Mouse (Mus musculus): ENCODE measurements around the gene Ptprt. TPM values are rescaled to one million over a fixed set of nuclear protein-coding genes. Genes with fewer than 3 reads are reported as not detected.

Gene Ptprt
- polyA plus RNA-seq, 1 experiment from 2014 or later = 0.79 TPM

GRCm38 (mm10) chr2:161552011-161552410 lies 1108.9 kb downstream of the Ptprt start:
- no peaks in the 10 kb centered on the region for H3K9me3 ChIP-seq (ENCODE audit: low read length)
- TF ChIP-seq CTCF (IDR thresholded peaks at IDR 0.05; ENCODE audit: low read depth) (no peak), EP300 (IDR thresholded peaks at IDR 0.05; ENCODE audit: low read depth) (no peak)
- no peaks in the 10 kb centered on the region for H3K27me3 ChIP-seq (ENCODE audit: insufficient read depth, low read length)
- 68% methylated on average over 2 of the region's 2 CpGs for WGBS (ENCODE audit: insufficient replicate concordance)
- DNase-seq (no peak), ATAC-seq (no peak)
- no peak overlapping the region for H3K27ac ChIP-seq (ENCODE audit: low read depth)
- H3K4me3 ChIP-seq (ENCODE audit: low read depth, low read length) = no peak overlapping the region
- no peaks in the 10 kb centered on the region for H3K36me3 ChIP-seq (replicated peaks; ENCODE audit: insufficient read depth, low read length)
- H3K4me1 ChIP-seq (ENCODE audit: insufficient read depth) = no peaks in the 10 kb centered on the region
- H3K4me2 ChIP-seq (ENCODE audit: low read depth, low read length) = no peak overlapping the region
- H3K9ac ChIP-seq (replicated peaks) = no peak overlapping the region

- no peak overlapping the region for H3K4me2 ChIP-seq (ENCODE audit: low read depth, low read length)
- ATAC-seq = no peak
- H3K27me3 ChIP-seq (ENCODE audit: insufficient read depth, low read length) = no peaks in the 10 kb centered on the region
Observed at GRCm38 (mm10) chr2:161549577-161549976, 1111.4 kb downstream of the Ptprt start.

GRCm38 (mm10) chr2:161547318-161547717 lies 1113.6 kb downstream of the Ptprt start:
- ATAC-seq (no peak), DNase-seq (no peak)
- no peak overlapping the region for H3K9ac ChIP-seq (replicated peaks)
- no peak overlapping the region for H3K27ac ChIP-seq (ENCODE audit: low read depth)
- no peaks in the 10 kb centered on the region for H3K4me1 ChIP-seq (ENCODE audit: insufficient read depth)
- 91% methylated on average over 5 of the region's 5 CpGs for WGBS (ENCODE audit: insufficient replicate concordance)
- no peaks in the 10 kb centered on the region for H3K36me3 ChIP-seq (replicated peaks; ENCODE audit: insufficient read depth, low read length)
- no peak overlapping the region for H3K4me2 ChIP-seq (ENCODE audit: low read depth, low read length)
- H3K4me3 ChIP-seq (ENCODE audit: low read depth, low read length) = no peak overlapping the region
- no peak for TF ChIP-seq EP300 (IDR thresholded peaks at IDR 0.05; ENCODE audit: low read depth)
- TF ChIP-seq CTCF (IDR thresholded peaks at IDR 0.05; ENCODE audit: low read depth) = no peak
- H3K9me3 ChIP-seq (ENCODE audit: low read length) = no peaks in the 10 kb centered on the region
- H3K27me3 ChIP-seq (ENCODE audit: insufficient read depth, low read length) = no peaks in the 10 kb centered on the region

More at GRCm38 (mm10) chr2:161549577-161549976, 1111.4 kb downstream of the Ptprt start:
- H3K9ac ChIP-seq (replicated peaks) = no peak overlapping the region
- H3K4me1 ChIP-seq (ENCODE audit: insufficient read depth) = no peaks in the 10 kb centered on the region
- no peaks in the 10 kb centered on the region for H3K9me3 ChIP-seq (ENCODE audit: low read length)
- H3K4me3 ChIP-seq (ENCODE audit: low read depth, low read length) = no peak overlapping the region
- no peaks in the 10 kb centered on the region for H3K36me3 ChIP-seq (replicated peaks; ENCODE audit: insufficient read depth, low read length)
- H3K27ac ChIP-seq (ENCODE audit: low read depth) = no peak overlapping the region
- DNase-seq = no peak
- no peak for TF ChIP-seq EP300 (IDR thresholded peaks at IDR 0.05; ENCODE audit: low read depth)
- no peak for TF ChIP-seq CTCF (IDR thresholded peaks at IDR 0.05; ENCODE audit: low read depth)
- 47% methylated on average over 5 of the region's 5 CpGs for WGBS (ENCODE audit: insufficient replicate concordance)

GRCm38 (mm10) chr2:161545406-161545805 lies 1115.5 kb downstream of the Ptprt start:
- H3K9me3 ChIP-seq (ENCODE audit: low read length) = no peaks in the 10 kb centered on the region

GRCm38 (mm10) chr2:161534151-161534550 lies 1126.8 kb downstream of the Ptprt start:
- H3K27ac ChIP-seq (ENCODE audit: low read depth) = no peak overlapping the region
- no peaks in the 10 kb centered on the region for H3K27me3 ChIP-seq (ENCODE audit: insufficient read depth, low read length)
- no peak overlapping the region for H3K9ac ChIP-seq (replicated peaks)
- no peak overlapping the region for H3K4me2 ChIP-seq (ENCODE audit: low read depth, low read length)
- H3K36me3 ChIP-seq (replicated peaks; ENCODE audit: insufficient read depth, low read length) = no peaks in the 10 kb centered on the region
- WGBS (ENCODE audit: insufficient replicate concordance) = 78% methylated on average over 7 of the region's 7 CpGs
- no peaks in the 10 kb centered on the region for H3K4me1 ChIP-seq (ENCODE audit: insufficient read depth)
- no peaks in the 10 kb centered on the region for H3K9me3 ChIP-seq (ENCODE audit: low read length)
- TF ChIP-seq EP300 (IDR thresholded peaks at IDR 0.05; ENCODE audit: low read depth) = no peak
- no peak for TF ChIP-seq CTCF (IDR thresholded peaks at IDR 0.05; ENCODE audit: low read depth)
- ATAC-seq (no peak), DNase-seq (no peak)
- H3K4me3 ChIP-seq (ENCODE audit: low read depth, low read length) = no peak overlapping the region

More at GRCm38 (mm10) chr2:161545406-161545805, 1115.5 kb downstream of the Ptprt start:
- WGBS (ENCODE audit: insufficient replicate concordance) = 66% methylated on average over 4 of the region's 4 CpGs
- H3K4me2 ChIP-seq (ENCODE audit: low read depth, low read length) = no peak overlapping the region
- no peak overlapping the region for H3K9ac ChIP-seq (replicated peaks)
- no peak for TF ChIP-seq CTCF (IDR thresholded peaks at IDR 0.05; ENCODE audit: low read depth)
- no peak for TF ChIP-seq EP300 (IDR thresholded peaks at IDR 0.05; ENCODE audit: low read depth)
- ATAC-seq = no peak
- no peak overlapping the region for H3K4me3 ChIP-seq (ENCODE audit: low read depth, low read length)
- DNase-seq = no peak
- no peaks in the 10 kb centered on the region for H3K4me1 ChIP-seq (ENCODE audit: insufficient read depth)
- H3K36me3 ChIP-seq (replicated peaks; ENCODE audit: insufficient read depth, low read length) = no peaks in the 10 kb centered on the region
- H3K27me3 ChIP-seq (ENCODE audit: insufficient read depth, low read length) = no peaks in the 10 kb centered on the region
- H3K27ac ChIP-seq (ENCODE audit: low read depth) = no peak overlapping the region

- Histone ChIP-seq H3K27me3 (ENCODE audit: insufficient read depth, low read length) (no peaks in the 10 kb centered on the region), H3K36me3 (replicated peaks; ENCODE audit: insufficient read depth, low read length) (no peaks in the 10 kb centered on the region), H3K4me3 (ENCODE audit: low read depth, low read length) (no peak overlapping the region), H3K9me3 (ENCODE audit: low read length) (no peaks in the 10 kb centered on the region), H3K4me2 (ENCODE audit: low read depth, low read length) (no peak overlapping the region), H3K27ac (ENCODE audit: low read depth) (no peak overlapping the region), H3K4me1 (ENCODE audit: insufficient read depth) (no peaks in the 10 kb centered on the region), H3K9ac (replicated peaks) (no peak overlapping the region)
- ATAC-seq = no peak
- WGBS (ENCODE audit: insufficient replicate concordance) = 68% methylated on average over 1 of the region's 1 CpGs
- TF ChIP-seq CTCF (IDR thresholded peaks at IDR 0.05; ENCODE audit: low read depth) = no peak
- TF ChIP-seq EP300 (IDR thresholded peaks at IDR 0.05; ENCODE audit: low read depth) = no peak
- DNase-seq = no peak
Observed at GRCm38 (mm10) chr2:161527192-161527591, 1133.8 kb downstream of the Ptprt start.

GRCm38 (mm10) chr2:161519671-161520070 lies 1141.3 kb downstream of the Ptprt start:
- Histone ChIP-seq H3K27ac (ENCODE audit: low read depth) (no peak overlapping the region), H3K4me2 (ENCODE audit: low read depth, low read length) (no peak overlapping the region), H3K9me3 (ENCODE audit: low read length) (no peaks in the 10 kb centered on the region), H3K36me3 (replicated peaks; ENCODE audit: insufficient read depth, low read length) (no peaks in the 10 kb centered on the region), H3K9ac (replicated peaks) (no peak overlapping the region), H3K4me3 (ENCODE audit: low read depth, low read length) (no peak overlapping the region), H3K4me1 (ENCODE audit: insufficient read depth) (no peaks in the 10 kb centered on the region), H3K27me3 (ENCODE audit: insufficient read depth, low read length) (no peaks in the 10 kb centered on the region)
- 48% methylated on average over 2 of the region's 2 CpGs for WGBS (ENCODE audit: insufficient replicate concordance)
- no peak for ATAC-seq
- no peak for TF ChIP-seq EP300 (IDR thresholded peaks at IDR 0.05; ENCODE audit: low read depth)
- TF ChIP-seq CTCF (IDR thresholded peaks at IDR 0.05; ENCODE audit: low read depth) = no peak
- DNase-seq = no peak
